Mouse (Mus musculus) hindlimb bud, embryonic 11.5 days (tissue): Measurements from ENCODE around the gene Ptpn7.
"Not testable (repeated sequence)": the region's sequence is repeated elsewhere in the genome, so short reads cannot be mapped to it uniquely, and the experiment has no call there.

Experiments
- DNase-seq: peaks from one replicate; pipeline ENCODE4 v3.0.0-alpha.2; 2012; ENCODE audit warnings: low read depth, low spot score; ENCODE audit errors: extremely low spot score

Gene Ptpn7

DNA sequence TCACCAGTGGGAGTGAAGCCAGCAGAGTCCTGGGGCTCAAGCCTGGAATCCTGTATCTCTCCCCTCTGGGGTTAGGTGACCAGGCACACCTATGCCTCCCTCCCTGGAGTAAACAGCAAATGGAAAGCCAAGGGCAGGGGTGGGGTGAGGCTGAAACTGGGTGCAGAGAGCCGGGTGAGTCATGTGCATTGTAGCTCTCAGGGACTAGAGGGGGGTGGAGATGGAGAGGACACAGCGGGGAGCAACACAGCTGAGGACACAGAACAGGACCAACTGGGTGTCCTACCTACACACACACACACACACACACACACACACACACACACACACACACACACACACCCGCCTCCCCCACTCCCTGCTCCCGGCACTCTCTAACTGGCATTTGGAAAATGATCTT lies 50.9 kb downstream of the Ptpn7 start:
- DNase-seq: no peak

DNA sequence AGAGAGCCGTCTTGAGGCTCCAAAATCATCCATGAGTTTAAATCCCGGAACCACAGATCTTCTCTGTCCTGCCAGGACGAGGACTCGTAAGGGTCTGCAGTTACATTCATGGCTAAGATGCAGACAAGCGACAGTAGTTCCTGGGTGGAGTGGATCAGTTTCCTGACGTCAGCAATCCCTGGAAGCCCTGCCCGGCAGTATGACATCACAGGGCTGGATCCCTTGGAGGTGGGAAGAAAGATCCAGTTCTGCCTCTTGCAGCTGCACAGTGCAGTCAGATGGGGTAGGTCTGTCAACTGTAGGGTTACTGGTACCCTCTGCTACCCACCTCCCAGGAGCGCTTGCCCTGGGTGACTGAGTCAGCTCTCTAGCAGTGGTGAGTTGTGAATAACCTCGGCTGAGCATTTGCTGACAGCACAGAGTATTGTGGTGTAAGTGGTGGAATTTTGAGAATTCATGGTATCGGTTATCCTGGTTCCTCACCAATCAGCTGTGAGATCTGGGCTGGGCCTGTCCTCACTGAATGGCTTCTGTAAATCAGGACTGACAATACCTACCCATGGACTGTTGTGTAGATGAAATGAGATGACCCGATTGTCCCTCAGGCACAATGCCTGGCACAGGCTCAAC lies 51.6 kb downstream of the Ptpn7 start:
- no peak for DNase-seq

DNA sequence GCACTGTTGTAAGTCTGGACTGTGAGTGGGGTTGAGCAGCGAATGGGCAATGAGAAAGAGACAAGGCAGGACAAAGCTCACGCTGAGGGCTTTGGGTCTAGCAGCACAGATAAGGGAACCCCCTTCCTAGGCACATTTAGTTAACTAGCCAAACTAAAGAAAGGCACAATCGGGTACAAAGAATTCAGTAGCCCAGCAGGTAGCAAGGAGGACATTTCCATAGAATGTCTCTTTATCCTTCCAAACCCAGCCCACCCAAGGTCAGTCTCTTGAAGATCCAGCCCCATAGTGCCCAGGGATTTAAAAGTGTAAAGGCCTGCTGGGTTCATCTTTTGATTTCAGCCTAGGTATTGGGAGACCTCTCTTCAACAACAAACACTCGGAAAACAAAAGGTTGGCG lies 53.4 kb downstream of the Ptpn7 start:
- no peak for DNase-seq

DNA sequence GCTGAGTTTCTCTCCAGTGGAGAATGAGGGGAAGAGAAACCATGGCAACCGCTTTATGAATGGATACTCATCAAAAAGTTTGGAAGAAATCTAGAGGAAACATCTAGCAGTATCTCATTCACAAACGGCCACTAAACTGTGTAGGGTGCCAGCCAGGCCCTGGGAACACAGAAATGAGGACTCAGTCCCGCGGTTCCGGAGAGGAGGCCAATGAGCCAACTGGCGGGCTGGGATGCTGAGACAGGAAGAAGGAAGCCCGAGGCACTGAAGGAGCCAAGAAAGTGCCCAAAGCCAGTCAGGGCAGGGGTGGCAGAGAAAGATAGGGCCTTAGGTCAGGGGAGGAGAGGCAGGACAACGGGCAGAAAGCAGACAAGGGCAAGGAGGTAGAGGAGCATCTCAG lies 53.9 kb downstream of the Ptpn7 start:
- no peak for DNase-seq

DNA sequence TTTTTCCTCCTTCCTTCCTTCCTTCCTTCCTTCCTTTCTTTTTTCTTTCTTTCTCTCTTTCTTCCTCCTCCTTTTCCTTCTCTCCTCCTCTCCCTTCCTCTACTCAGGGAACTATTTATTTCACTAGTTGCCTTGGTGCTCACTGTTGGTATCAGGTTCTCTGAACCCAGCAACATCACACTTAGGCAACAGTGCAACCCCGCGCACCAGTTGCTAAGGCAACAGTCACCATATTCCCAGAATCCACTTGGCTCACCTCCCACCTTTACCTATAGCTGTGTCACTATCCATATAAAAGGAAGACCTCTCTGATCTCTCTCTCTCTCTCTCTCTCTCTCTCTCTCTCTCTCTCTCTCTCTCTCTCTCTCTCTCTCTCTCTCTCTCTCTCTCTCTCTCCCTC lies 54.5 kb downstream of the Ptpn7 start:
- not testable (repeated sequence) for DNase-seq

DNA sequence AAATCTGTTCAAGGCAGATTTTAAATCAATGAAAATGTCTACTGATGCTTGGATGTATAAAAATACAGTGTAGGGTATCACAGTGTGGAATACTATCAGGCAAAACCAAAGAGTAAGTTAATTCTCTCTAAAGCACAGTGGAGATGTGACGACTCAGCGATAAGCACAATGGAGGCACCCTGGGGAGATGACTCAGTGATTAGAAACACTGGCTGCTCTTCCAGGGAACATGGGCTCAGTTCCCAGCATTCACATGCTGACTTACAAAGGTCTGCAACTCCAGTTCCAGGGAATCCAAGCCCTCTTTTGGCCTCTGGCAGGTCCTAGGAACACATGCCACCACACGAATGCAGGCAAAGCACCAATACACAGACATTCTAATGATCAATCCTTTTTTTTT lies 55.7 kb downstream of the Ptpn7 start:
- DNase-seq: no peak

DNA sequence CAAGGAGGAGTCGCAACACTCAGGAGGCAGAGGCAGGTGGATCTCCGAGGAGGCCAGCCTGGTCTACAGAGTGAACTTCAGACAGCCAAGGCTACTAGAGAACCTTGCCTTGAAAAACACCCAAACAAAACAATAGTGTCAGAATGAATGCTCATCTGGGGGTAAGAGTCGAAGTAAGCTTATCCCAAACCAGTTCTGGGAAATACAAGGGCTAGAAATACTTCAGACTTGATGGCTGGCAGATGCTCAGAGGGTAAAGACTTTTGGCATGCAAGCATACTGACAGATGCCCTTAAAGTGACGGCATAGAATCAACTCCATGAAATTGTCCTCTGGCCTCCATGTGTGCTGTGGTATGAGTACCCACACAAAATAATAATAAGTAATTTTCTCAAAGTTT lies 56.7 kb downstream of the Ptpn7 start:
- no peak for DNase-seq

DNA sequence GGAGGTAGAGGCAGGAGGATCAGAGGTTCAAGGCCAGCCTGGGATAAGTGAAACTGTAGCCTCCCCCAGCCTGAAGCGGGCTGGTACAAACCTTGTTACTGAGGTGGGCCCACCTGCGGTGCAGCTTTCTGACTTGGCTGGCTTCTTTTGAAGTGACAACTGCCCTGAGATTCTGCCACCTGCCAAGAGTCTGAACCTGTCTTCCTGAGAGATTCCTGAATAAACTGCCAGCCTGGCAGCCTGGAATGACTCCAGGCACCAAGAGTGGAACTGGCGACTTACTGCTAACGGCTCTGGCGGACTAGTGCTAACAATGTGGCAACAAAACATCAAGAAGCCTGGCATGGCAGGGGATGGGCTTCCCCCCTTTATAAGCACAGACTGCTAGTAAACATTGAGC lies 61.8 kb downstream of the Ptpn7 start:
- not testable (repeated sequence) for DNase-seq
